Mouse (Mus musculus) lung, postnatal 0 days (tissue): ENCODE results near the gene Nosip.

Source experiments
- CTCF ChIP-seq: IDR thresholded peaks from 2 replicates; pipeline ENCODE4 v1.5.1; 2016; ENCODE audit warnings: antibody characterized with exemption, mild to moderate bottlenecking
- EP300 ChIP-seq: IDR thresholded peaks from 2 replicates; pipeline ENCODE4 v1.6.1; 2016; ENCODE audit warnings: antibody characterized with exemption, mild to moderate bottlenecking, control low read depth

GRCm38 (mm10) chr7:45025601-45026220 lies 36.5 kb upstream of the Nosip start:
- no peak for TF ChIP-seq EP300
- no peak for TF ChIP-seq CTCF
